Mouse (Mus musculus) heart, adult 2 months (tissue): ENCODE measurements at regions not wholly inside any gene's neighbourhood (a gene's known extent, or its start where the extent isn't known, plus 50 kb on each side); places are given as distances from the start of the nearest gene placed in this dataset.

ENCODE experiments used
- DNase-seq, 2 experiments: peaks; one replicate each; pipeline ENCODE4 v3.0.0; 2021
- H3K27ac ChIP-seq: fragments of 200-600 bp; 2 replicates; pipeline ENCODE4 v1.8.1; 2022
- H3K27me3 ChIP-seq: fragments of 200-500 bp; 2 replicates; pipeline ENCODE4 v1.6.1; 2012; ENCODE audit warnings: mild to moderate bottlenecking, low read length, inconsistent platforms, mixed read lengths; ENCODE audit not compliant: control insufficient read depth, insufficient read depth
- H3K36me3 ChIP-seq: fragments of 200-500 bp; 2 replicates; pipeline ENCODE4 v1.6.1; 2012; ENCODE audit warnings: low read length, inconsistent platforms; ENCODE audit not compliant: control insufficient read depth, insufficient read depth
- H3K4me1 ChIP-seq: fragments of 200-500 bp; 2 replicates; pipeline ENCODE4 v1.6.1; 2011; ENCODE audit warnings: low read length; ENCODE audit not compliant: control insufficient read depth, insufficient read depth
- H3K4me3 ChIP-seq: fragments of 200-600 bp; 2 replicates; pipeline ENCODE4 v1.8.1; 2022
- H3K79me2 ChIP-seq: fragments of 200-500 bp; replicated peaks from 2 replicates; pipeline ENCODE4 v1.6.1; 2012; ENCODE audit warnings: mild to moderate bottlenecking, inconsistent platforms, low read length, moderate library complexity, mixed read lengths; ENCODE audit not compliant: control insufficient read depth, insufficient read depth
- H3K9ac ChIP-seq: fragments of 200-500 bp; 2 replicates; pipeline ENCODE4 v1.6.1; 2012; ENCODE audit warnings: low read depth, mild to moderate bottlenecking, control low read depth, inconsistent platforms, low read length, mixed read lengths
- CTCF ChIP-seq: fragments of 200-600 bp; IDR thresholded peaks from 2 replicates; pipeline ENCODE4 v1.8.1; 2022; ENCODE audit warnings: antibody characterized with exemption, mild to moderate bottlenecking, moderate library complexity
- EP300 ChIP-seq: fragments of 200-500 bp; IDR thresholded peaks from 2 replicates; pipeline ENCODE4 v1.6.1; 2011; ENCODE audit warnings: low read depth, low read length, control low read depth; ENCODE audit not compliant: insufficient read depth
- POLR2A ChIP-seq: fragments of 200-500 bp; IDR thresholded peaks from 2 replicates; pipeline ENCODE4 v1.6.1; 2011; ENCODE audit warnings: mild to moderate bottlenecking, low read depth, low read length, control low read depth; ENCODE audit not compliant: insufficient read depth
- WGBS: fragments of 180-500 bp; shearing (Covaris S2); methylation state at CpG from one replicate; pipeline ENCODE4 v1.1.7; 2018; 5-methylcytosine and 5-hydroxymethylcytosine counted together
- intact Hi-C: fragments of 180-260 bp; cut with DNase I; formaldehyde crosslinking; loops from one replicate; pipeline ENCODE4 v1.15.1; 2025

DNA sequence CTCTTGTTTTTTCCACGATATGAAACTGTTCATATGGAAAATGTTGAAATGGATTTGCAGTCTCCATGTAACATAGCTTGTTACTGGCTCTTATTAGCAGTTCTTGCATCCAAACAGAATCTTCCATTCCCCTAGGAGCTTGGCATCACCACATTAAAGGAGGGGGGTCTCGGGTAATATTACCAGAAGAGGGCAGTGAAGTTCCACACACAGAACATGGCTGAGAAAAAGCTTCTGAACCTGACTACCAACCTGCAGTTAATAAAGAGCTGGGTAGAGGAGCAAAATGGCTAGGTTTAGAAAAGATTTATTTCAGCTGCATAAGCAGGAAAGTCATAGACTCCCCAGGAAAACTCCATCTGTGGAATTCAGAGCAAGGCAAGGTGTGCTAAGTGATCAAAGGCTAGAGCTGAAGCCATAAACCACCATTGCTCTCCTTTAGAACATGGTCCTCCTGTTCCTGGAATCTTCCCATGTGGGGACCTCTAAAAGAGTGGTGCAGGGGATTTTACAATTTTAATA is 1157.9 kb upstream of the Sel1l start:
- Histone ChIP-seq H3K4me1 (no peaks in the 10 kb centered on the region), H3K4me3 (no peak overlapping the region), H3K36me3 (no peaks in the 10 kb centered on the region), H3K27me3 (no peaks in the 10 kb centered on the region), H3K27ac (no peak overlapping the region), H3K79me2 (no peaks in the 10 kb centered on the region), H3K9ac (no peak overlapping the region)
- intact Hi-C loops = no loop called here
- WGBS = 38% methylated on average over 2 of the region's 2 CpGs
- TF ChIP-seq EP300 = no peak
- TF ChIP-seq CTCF = no peak
- TF ChIP-seq POLR2A = no peak
- no peak for DNase-seq

GRCm38 (mm10) chr12:93003125-93003524 is 1154.2 kb upstream of the Sel1l start:
- no peak for DNase-seq
- no peak overlapping the region for H3K9ac ChIP-seq
- no peaks in the 10 kb centered on the region for H3K36me3 ChIP-seq
- 73% methylated on average over 4 of the region's 4 CpGs for WGBS
- H3K27me3 ChIP-seq = no peaks in the 10 kb centered on the region
- H3K4me3 ChIP-seq = no peak overlapping the region
- H3K79me2 ChIP-seq = no peaks in the 10 kb centered on the region
- intact Hi-C loops = no loop called here
- no peak overlapping the region for H3K27ac ChIP-seq
- no peaks in the 10 kb centered on the region for H3K4me1 ChIP-seq
- TF ChIP-seq POLR2A = no peak
- no peak for TF ChIP-seq EP300
- no peak for TF ChIP-seq CTCF

- no peaks in the 10 kb centered on the region for H3K4me1 ChIP-seq
- no peak overlapping the region for H3K27ac ChIP-seq
- no peaks in the 10 kb centered on the region for H3K36me3 ChIP-seq
- no peak for DNase-seq
- WGBS = 69% methylated on average over 3 of the region's 3 CpGs
- H3K27me3 ChIP-seq = no peaks in the 10 kb centered on the region
- TF ChIP-seq CTCF (no peak), EP300 (no peak), POLR2A (no peak)
- no peak overlapping the region for H3K9ac ChIP-seq
- intact Hi-C loops = no loop called here
- no peaks in the 10 kb centered on the region for H3K79me2 ChIP-seq
- H3K4me3 ChIP-seq = no peak overlapping the region
These were observed 1126.7 kb upstream of the Sel1l start for GRCm38 (mm10) chr12:92975698-92976097.

- no peak for DNase-seq
- H3K27me3 ChIP-seq = no peaks in the 10 kb centered on the region
- H3K36me3 ChIP-seq = no peaks in the 10 kb centered on the region
- intact Hi-C loops = no loop called here
- H3K4me3 ChIP-seq = no peak overlapping the region
- TF ChIP-seq POLR2A = no peak
- no peak for TF ChIP-seq CTCF
- no peak for TF ChIP-seq EP300
- no peak overlapping the region for H3K27ac ChIP-seq
- WGBS = 71% methylated on average over 3 of the region's 3 CpGs
- H3K4me1 ChIP-seq = no peaks in the 10 kb centered on the region
- no peaks in the 10 kb centered on the region for H3K79me2 ChIP-seq
- H3K9ac ChIP-seq = no peak overlapping the region
These were observed 1095.4 kb upstream of the Sel1l start for GRCm38 (mm10) chr12:92944352-92944751.

DNA sequence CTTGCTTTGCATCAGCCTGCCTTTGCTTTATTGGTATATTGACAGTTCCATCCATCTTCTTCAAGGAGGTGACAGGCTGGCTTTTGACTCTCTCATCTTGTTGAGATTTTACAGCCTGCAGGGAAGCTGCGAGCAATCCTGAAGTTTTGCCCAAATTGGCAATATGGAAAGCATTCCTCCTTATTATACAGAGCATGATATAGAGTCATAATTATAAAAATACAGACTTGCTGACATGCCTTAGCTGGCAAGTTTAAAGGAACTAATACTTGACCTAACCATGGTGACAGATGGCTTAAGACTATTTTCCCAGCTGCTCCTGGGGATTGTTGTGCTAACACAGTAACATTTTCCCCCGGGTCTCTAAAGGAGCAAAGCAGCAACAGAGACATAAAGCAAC is 1078.6 kb upstream of the Sel1l start:
- Histone ChIP-seq H3K79me2 (no peaks in the 10 kb centered on the region), H3K4me3 (no peak overlapping the region), H3K36me3 (no peaks in the 10 kb centered on the region), H3K27me3 (no peaks in the 10 kb centered on the region), H3K4me1 (no peaks in the 10 kb centered on the region), H3K9ac (no peak overlapping the region), H3K27ac (no peak overlapping the region)
- 48% methylated on average over 2 of the region's 2 CpGs for WGBS
- intact Hi-C loops = no loop called here
- no peak for TF ChIP-seq POLR2A
- TF ChIP-seq EP300 = no peak
- TF ChIP-seq CTCF = no peak
- no peak for DNase-seq

DNA sequence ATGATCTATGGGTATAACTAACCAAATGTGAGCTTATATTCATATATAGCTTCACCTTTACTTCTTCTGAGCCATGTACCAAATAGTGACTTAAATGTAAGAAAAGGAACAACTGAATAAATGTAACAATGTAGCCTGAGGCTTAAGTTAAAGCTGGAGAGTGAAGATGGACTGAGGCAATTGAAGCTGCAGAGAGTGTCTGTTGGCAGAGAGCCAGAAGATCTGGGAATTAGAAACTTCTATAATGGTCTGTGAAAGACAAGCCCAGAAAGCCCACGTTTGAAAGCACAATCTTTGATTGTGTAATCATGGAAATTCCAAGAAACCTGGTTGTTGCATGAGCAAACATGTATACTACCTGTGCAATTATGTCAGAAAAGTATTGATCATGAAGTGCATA is 1078.0 kb upstream of the Sel1l start:
- no peak for DNase-seq
- no peak for TF ChIP-seq POLR2A
- no peak for TF ChIP-seq EP300
- no peak for TF ChIP-seq CTCF
- WGBS = 12% methylated on average over 1 of the region's 1 CpGs
- H3K27ac ChIP-seq = no peak overlapping the region
- no peaks in the 10 kb centered on the region for H3K27me3 ChIP-seq
- no peak overlapping the region for H3K9ac ChIP-seq
- no peaks in the 10 kb centered on the region for H3K79me2 ChIP-seq
- H3K4me1 ChIP-seq = no peaks in the 10 kb centered on the region
- H3K4me3 ChIP-seq = no peak overlapping the region
- H3K36me3 ChIP-seq = no peaks in the 10 kb centered on the region
- intact Hi-C loops = no loop called here
